Mouse (Mus musculus): ENCODE results near the gene Ddx31. TPM values are rescaled to one million over a fixed set of nuclear protein-coding genes. Genes with fewer than 3 reads are reported as not detected.

Gene Ddx31
- polyA plus RNA-seq (2015; fragmentation: Illumina TruSeq; extraction: RNeasy Lipid Tissue Mini Kit (QIAGEN cat#74804); ENCODE audit: low read depth, low replicate concordance) = 7.0 TPM

DNA sequence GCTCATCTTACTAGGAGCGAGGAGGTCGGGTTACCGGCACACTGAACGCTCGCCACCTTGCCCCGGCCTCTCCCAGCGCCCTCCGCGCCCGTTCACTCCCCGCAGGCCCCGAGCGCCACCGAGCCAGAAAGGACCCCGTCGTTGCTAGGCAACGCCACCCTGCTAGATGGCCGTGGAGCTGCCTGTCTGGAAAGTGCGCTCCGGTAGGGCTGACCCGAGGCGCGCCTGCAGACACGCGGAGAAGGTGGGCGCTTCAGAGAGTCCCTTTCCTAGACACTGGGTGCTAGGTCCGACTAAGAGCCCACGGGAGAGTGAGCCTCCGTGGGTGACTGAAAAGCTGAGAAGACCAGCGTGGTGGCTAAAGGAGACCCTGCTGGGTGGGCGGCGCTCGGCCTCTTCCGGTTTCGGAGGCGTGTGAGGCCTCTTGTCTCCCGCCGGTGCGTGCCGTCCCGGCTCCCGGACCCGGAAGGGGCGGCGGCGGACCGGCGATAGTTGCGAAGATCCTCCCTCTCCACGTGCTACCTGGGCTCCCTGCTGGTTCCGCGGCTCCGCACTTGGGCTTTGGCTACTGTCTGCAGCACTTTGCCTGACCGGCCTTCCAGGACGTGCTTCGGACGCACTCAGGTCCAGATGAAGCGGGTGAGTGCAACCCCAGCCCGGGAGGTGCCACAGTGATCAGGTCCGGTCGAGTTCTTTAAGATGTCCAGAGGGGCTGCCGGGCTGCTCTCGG lies at the start of gene Ddx31, which contains the start of gene Gtf3c4:
Gene Ddx31 (plus strand): TSS at position 185 of the 730 bp plus-strand sequence.
Gene Gtf3c4 (minus strand): TSS at position 139 of the 730 bp plus-strand sequence.

DNA sequence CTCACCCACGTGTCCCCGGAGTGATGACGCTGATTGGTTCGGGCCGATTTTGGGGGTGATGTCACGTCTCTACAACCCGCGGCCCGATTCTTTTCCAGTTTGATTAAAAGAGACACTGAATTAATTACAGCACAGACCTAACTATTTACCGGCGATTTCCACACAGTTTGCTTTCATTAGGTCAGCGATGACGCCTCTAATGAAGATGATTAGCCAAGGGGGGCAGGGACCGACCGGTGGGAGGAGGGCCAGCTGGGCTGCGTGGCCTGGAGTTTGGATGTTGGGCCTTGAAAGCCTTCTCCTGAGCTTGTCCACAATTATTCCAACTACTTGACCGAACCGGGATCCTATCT lies 76.3 kb downstream of the Ddx31 start, which contains the start of gene Barhl1:
Gene Barhl1 (minus strand): TSS at position 156 of the 353 bp plus-strand sequence.

Other genes starting within 250 kb of the Ddx31 start
- not detected for gene Gfi1b, start 218.4 kb upstream of the Ddx31 start, polyA plus RNA-seq (2015; fragmentation: Illumina TruSeq; extraction: RNeasy Lipid Tissue Mini Kit (QIAGEN cat#74804); ENCODE audit: low read depth, low replicate concordance)
- gene Tsc1, start 199.2 kb upstream of the Ddx31 start, polyA plus RNA-seq (2015; fragmentation: Illumina TruSeq; extraction: RNeasy Lipid Tissue Mini Kit (QIAGEN cat#74804); ENCODE audit: low read depth, low replicate concordance) = 26.9 TPM
- gene Spaca9, start 140.7 kb upstream of the Ddx31 start, polyA plus RNA-seq (2015; fragmentation: Illumina TruSeq; extraction: RNeasy Lipid Tissue Mini Kit (QIAGEN cat#74804); ENCODE audit: low read depth, low replicate concordance) = 1.4 TPM
- gene Ak8, start 140.2 kb upstream of the Ddx31 start, polyA plus RNA-seq (2015; fragmentation: Illumina TruSeq; extraction: RNeasy Lipid Tissue Mini Kit (QIAGEN cat#74804); ENCODE audit: low read depth, low replicate concordance) = 4.0 TPM
- 18.3 TPM for gene Gtf3c4, start within 50 bp of the Ddx31 start, polyA plus RNA-seq (2015; fragmentation: Illumina TruSeq; extraction: RNeasy Lipid Tissue Mini Kit (QIAGEN cat#74804); ENCODE audit: low read depth, low replicate concordance)
- 1.6 TPM for gene Barhl1, start 76.3 kb downstream of the Ddx31 start, polyA plus RNA-seq (2015; fragmentation: Illumina TruSeq; extraction: RNeasy Lipid Tissue Mini Kit (QIAGEN cat#74804); ENCODE audit: low read depth, low replicate concordance)
- 1.3 TPM for gene Cfap77, start 214.7 kb downstream of the Ddx31 start, polyA plus RNA-seq (2015; fragmentation: Illumina TruSeq; extraction: RNeasy Lipid Tissue Mini Kit (QIAGEN cat#74804); ENCODE audit: low read depth, low replicate concordance)
- gene Ttf1, start 219.9 kb downstream of the Ddx31 start, polyA plus RNA-seq (2015; fragmentation: Illumina TruSeq; extraction: RNeasy Lipid Tissue Mini Kit (QIAGEN cat#74804); ENCODE audit: low read depth, low replicate concordance) = 9.1 TPM

Measured in brain, adult 10 weeks (tissue).